Mouse (Mus musculus) bone marrow macrophage, adult 2 months (primary cell): ENCODE data around the gene Tarbp2.

Experiments used
- CTCF ChIP-seq: IDR thresholded peaks from 2 replicates; pipeline ENCODE4 v1.5.1; 2012; ENCODE audit warnings: low read depth, mild to moderate bottlenecking, low read length, moderate library complexity
- POLR2A ChIP-seq: IDR thresholded peaks from 2 replicates; pipeline ENCODE4 v1.6.1; 2012; ENCODE audit warnings: mild to moderate bottlenecking, low read depth, low read length, borderline replicate concordance

DNA sequence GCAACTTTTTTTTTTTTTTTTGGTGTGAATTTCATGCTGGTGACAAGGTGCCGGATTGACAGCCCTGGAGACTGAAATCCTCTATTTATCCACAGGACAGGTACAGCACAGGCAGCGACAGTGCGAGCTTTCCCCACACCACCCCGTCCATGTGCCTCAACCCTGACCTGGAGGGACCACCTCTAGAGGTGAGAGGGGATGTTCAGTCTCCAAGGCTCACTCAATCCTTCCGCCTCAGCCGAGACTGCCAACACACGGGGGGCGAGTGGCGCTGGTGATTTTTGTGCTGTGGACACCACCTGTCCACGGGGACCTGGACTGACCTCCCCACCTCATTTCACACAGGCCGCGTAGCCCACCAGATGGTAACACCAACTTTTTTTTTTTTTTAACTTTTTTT, 32.1 kb upstream of the Tarbp2 start:
- TF ChIP-seq POLR2A = no peak
- TF ChIP-seq CTCF = no peak
